Mouse (Mus musculus): ENCODE measurements around the gene Abcb1a. TPM values are rescaled to one million over a fixed set of nuclear protein-coding genes. Genes with fewer than 3 reads are reported as not detected.
"Not testable (repeated sequence)": the region's sequence is repeated elsewhere in the genome, so short reads cannot be mapped to it uniquely, and the experiment has no call there.

Abcb1a gene
- polyA plus RNA-seq, 1 experiment from 2014 or later, result 0.20 TPM

GRCm38 (mm10) chr5:8686071-8686470, 26.2 kb downstream of the Abcb1a start:
- DNase-seq (ENCODE audit: low spot score), result no peak
- Histone ChIP-seq H3K27me3 (ENCODE audit: control insufficient read depth, insufficient read depth, low read length) (no peaks in the 10 kb centered on the region), H3K4me3 (ENCODE audit: low read depth, low read length) (no peak overlapping the region), H3K27ac (replicated peaks; ENCODE audit: low read depth, low read length) (no peak overlapping the region), H3K4me2 (ENCODE audit: low read depth, severe bottlenecking) (no peak overlapping the region), H3K4me1 (ENCODE audit: control insufficient read depth, insufficient read depth, low read length) (no peaks in the 10 kb centered on the region), H3K9ac (ENCODE audit: low read length) (no peak overlapping the region), H3K9me3 (ENCODE audit: control insufficient read depth, low read length) (no peaks in the 10 kb centered on the region), H3K36me3 (ENCODE audit: control insufficient read depth, insufficient read depth, low read length) (no peaks in the 10 kb centered on the region)
- WGBS, result 79% methylated on average over 2 of the region's 2 CpGs
- ATAC-seq (ENCODE audit: insufficient number of reproducible peaks, low FRiP score, low TSS enrichment, low read depth), result no peak

- WGBS, result 80% methylated on average over 5 of the region's 5 CpGs
- Histone ChIP-seq H3K9me3 (ENCODE audit: control insufficient read depth, low read length) (no peaks in the 10 kb centered on the region), H3K4me1 (ENCODE audit: control insufficient read depth, insufficient read depth, low read length) (no peaks in the 10 kb centered on the region), H3K36me3 (ENCODE audit: control insufficient read depth, insufficient read depth, low read length) (no peaks in the 10 kb centered on the region), H3K9ac (ENCODE audit: low read length) (no peak overlapping the region), H3K4me2 (ENCODE audit: low read depth, severe bottlenecking) (no peak overlapping the region), H3K27me3 (ENCODE audit: control insufficient read depth, insufficient read depth, low read length) (no peaks in the 10 kb centered on the region), H3K4me3 (ENCODE audit: low read depth, low read length) (no peak overlapping the region), H3K27ac (replicated peaks; ENCODE audit: low read depth, low read length) (no peak overlapping the region)
- ATAC-seq (ENCODE audit: insufficient number of reproducible peaks, low FRiP score, low TSS enrichment, low read depth), result no peak
- DNase-seq (ENCODE audit: low spot score), result no peak
Measured at GRCm38 (mm10) chr5:8687550-8687949, 27.7 kb downstream of the Abcb1a start.

DNA sequence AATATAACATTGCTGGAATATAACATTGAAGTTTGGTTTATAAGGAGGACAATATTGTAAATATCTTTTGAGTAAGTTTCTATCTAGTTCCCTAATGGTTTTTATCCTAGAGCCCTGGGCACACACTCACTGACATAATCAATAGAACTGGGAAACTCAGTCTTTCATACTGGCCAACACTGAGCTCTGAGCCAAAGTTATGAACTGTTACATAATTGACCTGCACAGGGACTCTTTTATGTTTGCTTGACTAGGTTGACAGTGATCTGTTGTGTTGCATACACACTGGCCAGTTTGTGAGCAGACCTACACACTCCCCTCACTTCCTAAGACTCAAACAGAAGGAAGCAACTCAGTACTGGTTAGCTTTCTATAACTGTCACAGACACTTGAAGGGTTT, 56.2 kb downstream of the Abcb1a start:
- no peak for DNase-seq (ENCODE audit: low spot score)
- Histone ChIP-seq H3K36me3 (ENCODE audit: control insufficient read depth, insufficient read depth, low read length) (no peaks in the 10 kb centered on the region), H3K4me3 (ENCODE audit: low read depth, low read length) (no peak overlapping the region), H3K4me2 (ENCODE audit: low read depth, severe bottlenecking) (no peak overlapping the region), H3K27ac (replicated peaks; ENCODE audit: low read depth, low read length) (no peak overlapping the region), H3K4me1 (ENCODE audit: control insufficient read depth, insufficient read depth, low read length) (no peaks in the 10 kb centered on the region), H3K9ac (ENCODE audit: low read length) (no peak overlapping the region), H3K9me3 (ENCODE audit: control insufficient read depth, low read length) (no peaks in the 10 kb centered on the region), H3K27me3 (ENCODE audit: control insufficient read depth, insufficient read depth, low read length) (no peaks in the 10 kb centered on the region)
- ATAC-seq (ENCODE audit: insufficient number of reproducible peaks, low FRiP score, low TSS enrichment, low read depth), result no peak

DNA sequence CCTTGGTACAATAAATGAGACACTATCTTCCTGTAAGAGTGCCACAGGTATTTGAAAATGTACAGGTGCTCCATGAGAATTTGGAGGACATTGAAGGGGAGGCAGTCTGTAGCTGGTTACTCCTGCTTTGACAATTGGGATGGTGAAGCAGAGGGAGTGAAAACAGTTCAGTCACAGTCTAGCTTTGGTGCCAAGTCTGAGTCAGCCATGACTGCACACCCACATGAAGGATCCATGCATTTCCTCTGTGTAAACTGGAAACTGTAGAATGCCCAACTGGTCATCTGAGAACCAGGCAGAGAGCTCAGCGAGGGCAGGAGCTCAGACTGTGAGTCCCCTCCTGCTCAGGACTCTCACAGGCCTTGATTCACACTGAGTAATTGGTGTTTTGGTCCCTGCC, 59.7 kb downstream of the Abcb1a start:
- DNase-seq (ENCODE audit: low spot score) (no peak), ATAC-seq (ENCODE audit: insufficient number of reproducible peaks, low FRiP score, low TSS enrichment, low read depth) (no peak)
- H3K9ac ChIP-seq (ENCODE audit: low read length), result no peak overlapping the region
- no peak overlapping the region for H3K27ac ChIP-seq (replicated peaks; ENCODE audit: low read depth, low read length)
- no peaks in the 10 kb centered on the region for H3K4me1 ChIP-seq (ENCODE audit: control insufficient read depth, insufficient read depth, low read length)
- no peaks in the 10 kb centered on the region for H3K36me3 ChIP-seq (ENCODE audit: control insufficient read depth, insufficient read depth, low read length)
- WGBS, result 76% methylated on average over 1 of the region's 1 CpGs
- H3K4me2 ChIP-seq (ENCODE audit: low read depth, severe bottlenecking), result no peak overlapping the region
- H3K4me3 ChIP-seq (ENCODE audit: low read depth, low read length), result no peak overlapping the region
- H3K9me3 ChIP-seq (ENCODE audit: control insufficient read depth, low read length), result no peaks in the 10 kb centered on the region
- H3K27me3 ChIP-seq (ENCODE audit: control insufficient read depth, insufficient read depth, low read length), result no peaks in the 10 kb centered on the region

GRCm38 (mm10) chr5:8722224-8722623, 62.3 kb downstream of the Abcb1a start:
- no peak for DNase-seq (ENCODE audit: low spot score)
- Histone ChIP-seq H3K4me1 (ENCODE audit: control insufficient read depth, insufficient read depth, low read length) (no peaks in the 10 kb centered on the region), H3K36me3 (ENCODE audit: control insufficient read depth, insufficient read depth, low read length) (no peaks in the 10 kb centered on the region), H3K4me3 (ENCODE audit: low read depth, low read length) (no peak overlapping the region), H3K4me2 (ENCODE audit: low read depth, severe bottlenecking) (no peak overlapping the region), H3K27ac (replicated peaks; ENCODE audit: low read depth, low read length) (no peak overlapping the region), H3K9ac (ENCODE audit: low read length) (no peak overlapping the region), H3K9me3 (ENCODE audit: control insufficient read depth, low read length) (no peaks in the 10 kb centered on the region), H3K27me3 (ENCODE audit: control insufficient read depth, insufficient read depth, low read length) (no peaks in the 10 kb centered on the region)
- WGBS, result 7% methylated on average over 1 of the region's 1 CpGs
- ATAC-seq (ENCODE audit: insufficient number of reproducible peaks, low FRiP score, low TSS enrichment, low read depth), result no peak

DNA sequence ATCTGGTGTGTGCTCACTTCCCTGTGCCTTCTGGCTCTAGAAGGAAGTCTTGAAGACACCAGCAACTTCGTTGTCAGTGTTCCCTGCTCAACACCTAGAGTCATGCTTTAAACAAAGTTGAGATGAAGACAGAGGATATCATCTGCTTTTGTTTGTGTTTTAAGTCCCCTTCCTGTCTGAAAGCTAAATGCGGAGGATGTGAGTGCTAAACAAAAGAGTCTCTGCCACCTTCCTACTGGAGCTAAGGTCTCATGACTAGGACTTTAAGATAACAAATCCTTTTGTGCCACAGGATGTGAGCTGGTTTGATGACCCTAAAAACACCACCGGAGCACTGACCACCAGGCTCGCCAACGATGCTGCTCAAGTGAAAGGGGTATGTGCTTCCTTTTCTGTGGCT, 63.0 kb downstream of the Abcb1a start:
- DNase-seq (ENCODE audit: low spot score) (no peak), ATAC-seq (ENCODE audit: insufficient number of reproducible peaks, low FRiP score, low TSS enrichment, low read depth) (no peak)
- Histone ChIP-seq H3K4me1 (ENCODE audit: control insufficient read depth, insufficient read depth, low read length) (no peaks in the 10 kb centered on the region), H3K27ac (replicated peaks; ENCODE audit: low read depth, low read length) (no peak overlapping the region), H3K9me3 (ENCODE audit: control insufficient read depth, low read length) (no peaks in the 10 kb centered on the region), H3K9ac (ENCODE audit: low read length) (no peak overlapping the region), H3K27me3 (ENCODE audit: control insufficient read depth, insufficient read depth, low read length) (no peaks in the 10 kb centered on the region), H3K36me3 (ENCODE audit: control insufficient read depth, insufficient read depth, low read length) (no peaks in the 10 kb centered on the region), H3K4me3 (ENCODE audit: low read depth, low read length) (no peak overlapping the region), H3K4me2 (ENCODE audit: low read depth, severe bottlenecking) (no peak overlapping the region)
- WGBS, result 82% methylated on average over 5 of the region's 5 CpGs

GRCm38 (mm10) chr5:8727760-8728159, 67.9 kb downstream of the Abcb1a start:
- 49% methylated on average over 4 of the region's 4 CpGs for WGBS
- DNase-seq (ENCODE audit: low spot score) (no peak), ATAC-seq (ENCODE audit: insufficient number of reproducible peaks, low FRiP score, low TSS enrichment, low read depth) (no peak)
- H3K36me3 ChIP-seq (ENCODE audit: control insufficient read depth, insufficient read depth, low read length), result no peaks in the 10 kb centered on the region
- H3K9ac ChIP-seq (ENCODE audit: low read length), result no peak overlapping the region
- H3K27ac ChIP-seq (replicated peaks; ENCODE audit: low read depth, low read length), result no peak overlapping the region
- H3K4me3 ChIP-seq (ENCODE audit: low read depth, low read length), result no peak overlapping the region
- no peaks in the 10 kb centered on the region for H3K4me1 ChIP-seq (ENCODE audit: control insufficient read depth, insufficient read depth, low read length)
- H3K9me3 ChIP-seq (ENCODE audit: control insufficient read depth, low read length), result no peaks in the 10 kb centered on the region
- no peaks in the 10 kb centered on the region for H3K27me3 ChIP-seq (ENCODE audit: control insufficient read depth, insufficient read depth, low read length)
- no peak overlapping the region for H3K4me2 ChIP-seq (ENCODE audit: low read depth, severe bottlenecking)

GRCm38 (mm10) chr5:8732639-8733038, 72.8 kb downstream of the Abcb1a start:
- Histone ChIP-seq H3K4me3 (ENCODE audit: low read depth, low read length) (no peak overlapping the region), H3K27ac (replicated peaks; ENCODE audit: low read depth, low read length) (no peak overlapping the region), H3K9me3 (ENCODE audit: control insufficient read depth, low read length) (no peaks in the 10 kb centered on the region), H3K27me3 (ENCODE audit: control insufficient read depth, insufficient read depth, low read length) (no peaks in the 10 kb centered on the region), H3K4me2 (ENCODE audit: low read depth, severe bottlenecking) (no peak overlapping the region), H3K9ac (ENCODE audit: low read length) (no peak overlapping the region), H3K4me1 (ENCODE audit: control insufficient read depth, insufficient read depth, low read length) (no peaks in the 10 kb centered on the region), H3K36me3 (ENCODE audit: control insufficient read depth, insufficient read depth, low read length) (no peaks in the 10 kb centered on the region)
- ATAC-seq (ENCODE audit: insufficient number of reproducible peaks, low FRiP score, low TSS enrichment, low read depth), result no peak
- DNase-seq (ENCODE audit: low spot score), result no peak

DNA sequence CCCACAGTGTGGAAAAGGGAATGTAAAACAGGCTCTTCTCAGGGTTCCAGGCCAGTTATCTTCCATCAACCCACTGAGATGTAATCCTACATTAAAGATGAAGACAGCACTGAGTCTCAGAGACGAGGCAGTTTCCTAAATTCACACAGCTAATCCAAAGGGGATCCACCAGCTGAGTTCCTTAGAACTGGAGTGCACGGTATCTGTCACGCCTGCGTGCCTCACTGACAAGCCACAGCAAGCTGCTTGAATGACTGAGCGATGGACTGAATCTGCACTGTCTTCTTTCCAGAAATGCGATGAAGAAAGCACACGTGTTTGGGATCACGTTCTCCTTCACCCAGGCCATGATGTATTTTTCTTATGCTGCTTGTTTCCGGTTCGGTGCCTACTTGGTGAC, 73.4 kb downstream of the Abcb1a start:
- H3K9ac ChIP-seq (ENCODE audit: low read length); H3K4me1 ChIP-seq (ENCODE audit: control insufficient read depth, insufficient read depth, low read length); H3K4me3 ChIP-seq (ENCODE audit: low read depth, low read length); H3K27me3 ChIP-seq (ENCODE audit: control insufficient read depth, insufficient read depth, low read length); H3K27ac ChIP-seq (replicated peaks; ENCODE audit: low read depth, low read length); ATAC-seq (ENCODE audit: insufficient number of reproducible peaks, low FRiP score, low TSS enrichment, low read depth); DNase-seq (ENCODE audit: low spot score); H3K4me2 ChIP-seq (ENCODE audit: low read depth, severe bottlenecking); H3K9me3 ChIP-seq (ENCODE audit: control insufficient read depth, low read length); H3K36me3 ChIP-seq (ENCODE audit: control insufficient read depth, insufficient read depth, low read length): not testable (repeated sequence)
- WGBS, result 85% methylated on average over 6 of the region's 10 CpGs
